Mouse (Mus musculus): ENCODE measurements at regions not wholly inside any gene's neighbourhood (a gene's known extent, or its start where the extent isn't known, plus 50 kb on each side); places are given as distances from the start of the nearest gene placed in this dataset.

- intact Hi-C loops (cut with DNase I), result no loop called here
- no peak for DNase-seq (ENCODE audit: low spot score in 2 of 2)
These were observed 74.1 kb upstream of the Cnr1 start for GRCm38 (mm10) chr4:33850249-33850648.

GRCm38 (mm10) chr4:33852294-33852693 lies 72.1 kb upstream of the Cnr1 start:
- DNase-seq (ENCODE audit: low spot score in 2 of 2), result peak in 1 of 2 experiments; percentile 13
- intact Hi-C loops (cut with DNase I), result no loop called here

- intact Hi-C loops (cut with DNase I), result no loop called here
- no peak for DNase-seq (ENCODE audit: low spot score in 2 of 2)
These were observed 69.3 kb upstream of the Cnr1 start for GRCm38 (mm10) chr4:33855112-33855511.

GRCm38 (mm10) chr4:33867126-33867525 lies 57.3 kb upstream of the Cnr1 start:
- DNase-seq (ENCODE audit: low spot score in 2 of 2), result no peak
- intact Hi-C loops (cut with DNase I), result no loop called here

- DNase-seq (ENCODE audit: low spot score in 2 of 2), result no peak
- intact Hi-C loops (cut with DNase I), result no loop called here
These were observed 55.1 kb upstream of the Cnr1 start for GRCm38 (mm10) chr4:33869317-33869716.

Small RNA genes in the stretch of these regions (microRNA-seq; reads per million reads assigned to microRNA genes)
- 0 reads per million in 2 experiments for gene Gm23304
